Mouse (Mus musculus) T-helper 17 cell (primary cell): ENCODE data around the gene Polr3k.

Source experiments
- in situ Hi-C, 2 experiments: fragments of 300-600 bp; cut with MboI, MseI; formaldehyde crosslinking; loops; 1 replicate in 1 of 2; 2 replicates in 1 of 2; pipeline ENCODE4 v1.15.1; 2025; ENCODE audit warnings: high pct_unique_total_duplicates in 2 of 2

Polr3k gene

DNA sequence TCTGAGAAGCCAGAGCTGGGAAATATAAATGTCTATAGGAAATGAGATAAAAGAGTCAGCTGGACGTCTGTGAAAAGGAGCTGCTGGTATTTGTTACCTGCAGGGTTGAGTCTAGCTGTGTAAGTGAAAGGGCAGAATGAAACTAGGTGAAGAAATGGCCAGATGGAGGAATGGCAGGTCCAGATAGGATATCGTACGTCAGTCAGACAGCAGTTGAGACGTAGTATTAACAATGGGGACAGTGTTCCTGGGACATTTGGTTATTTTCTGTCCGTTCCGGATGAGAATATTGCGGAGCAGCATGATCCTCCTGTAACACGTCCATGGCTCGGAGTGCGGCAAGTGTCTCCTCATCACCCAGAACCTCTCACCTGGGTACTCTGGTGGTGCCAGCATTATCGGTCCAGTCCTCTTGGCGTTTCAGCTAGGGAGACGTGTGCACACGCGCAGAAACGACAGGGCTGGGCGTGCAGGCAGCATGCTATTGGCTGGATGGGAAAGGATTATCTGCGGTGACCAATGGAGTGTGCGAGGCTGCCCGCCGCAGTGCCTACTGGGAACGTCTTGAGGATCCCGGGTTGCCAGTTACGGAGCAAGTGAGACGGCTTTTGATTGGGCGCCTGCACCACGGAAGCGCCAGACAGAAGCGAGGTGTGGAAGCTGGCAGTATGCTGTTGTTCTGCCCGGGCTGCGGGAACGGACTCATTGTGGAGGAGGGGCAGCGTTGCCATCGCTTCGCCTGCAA, at the start of gene Polr3k:
Polr3k (plus strand) TSS at position 547 of the 745 bp plus-strand sequence.
- in situ Hi-C loops: loop anchor here in 1 of 2 experiments (10.0 kb wide), 1 partner anchor 179 kb away; the partner anchor contains the start of gene Tcea2

GRCm38 (mm10) chr2:181829032-181829650, 35.0 kb upstream of the Polr3k start:
- in situ Hi-C loops: no loop called here

- in situ Hi-C loops: no loop called here
Measured at GRCm38 (mm10) chr2:181832745-181833144, 31.4 kb upstream of the Polr3k start.

- in situ Hi-C loops: no loop called here
Measured at GRCm38 (mm10) chr2:181837372-181838292, 26.5 kb upstream of the Polr3k start, which contains the start of gene Pcmtd2. Pcmtd2 (plus strand) TSS chr2:181837854.

GRCm38 (mm10) chr2:181838293-181838680, 25.9 kb upstream of the Polr3k start:
- in situ Hi-C loops: no loop called here

DNA sequence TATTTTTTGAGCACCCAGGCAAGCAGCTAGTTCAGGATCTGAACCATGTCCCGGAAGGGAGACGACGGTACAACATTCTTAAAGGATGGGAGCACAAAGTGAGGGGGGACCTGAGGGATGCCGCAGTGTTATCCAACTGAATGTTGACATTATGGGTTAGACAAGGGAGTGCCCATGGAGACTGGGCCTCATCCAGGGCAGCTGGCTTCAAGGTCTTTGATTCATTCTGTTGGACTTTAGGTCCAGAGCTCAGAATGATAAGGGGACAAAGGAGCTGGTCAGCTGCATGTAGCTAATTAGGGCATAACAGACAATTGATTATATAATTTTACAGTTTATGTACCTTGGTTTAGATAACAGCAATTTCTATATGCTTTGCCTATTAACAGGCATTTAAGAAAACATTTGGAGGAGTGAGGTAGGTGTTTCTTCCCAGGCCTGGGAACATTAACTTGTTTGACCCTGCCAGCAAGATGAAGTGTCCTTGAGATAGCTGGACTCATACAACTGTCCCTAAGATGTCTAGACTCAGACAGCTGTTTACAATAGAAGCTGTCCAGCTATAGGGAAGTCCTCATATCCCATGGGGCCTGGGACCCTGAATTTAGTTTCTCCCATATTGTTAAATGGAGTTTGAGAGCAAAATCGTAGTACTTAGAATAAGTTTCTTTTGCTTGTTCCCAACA, 18.3 kb upstream of the Polr3k start:
- in situ Hi-C loops: no loop called here

- in situ Hi-C loops: loop anchor here in 1 of 2 experiments (10.0 kb wide), 1 partner anchor 180 kb away; the partner anchor contains the start of gene Tcea2
Measured at GRCm38 (mm10) chr2:181864536-181864860, 361 bp downstream of the Polr3k start.

GRCm38 (mm10) chr2:181866931-181867330, 2.8 kb downstream of the Polr3k start:
- in situ Hi-C loops: loop anchor here in 1 of 2 experiments (10.0 kb wide), 1 partner anchor 182 kb away; the partner anchor contains the start of gene Tcea2

- in situ Hi-C loops: no loop called here
Measured at GRCm38 (mm10) chr2:181871039-181871438, 6.9 kb downstream of the Polr3k start.

GRCm38 (mm10) chr2:181878903-181879302, 14.8 kb downstream of the Polr3k start:
- in situ Hi-C loops: no loop called here

- in situ Hi-C loops: no loop called here
Measured at GRCm38 (mm10) chr2:181883022-181883749, 19.0 kb downstream of the Polr3k start.

DNA sequence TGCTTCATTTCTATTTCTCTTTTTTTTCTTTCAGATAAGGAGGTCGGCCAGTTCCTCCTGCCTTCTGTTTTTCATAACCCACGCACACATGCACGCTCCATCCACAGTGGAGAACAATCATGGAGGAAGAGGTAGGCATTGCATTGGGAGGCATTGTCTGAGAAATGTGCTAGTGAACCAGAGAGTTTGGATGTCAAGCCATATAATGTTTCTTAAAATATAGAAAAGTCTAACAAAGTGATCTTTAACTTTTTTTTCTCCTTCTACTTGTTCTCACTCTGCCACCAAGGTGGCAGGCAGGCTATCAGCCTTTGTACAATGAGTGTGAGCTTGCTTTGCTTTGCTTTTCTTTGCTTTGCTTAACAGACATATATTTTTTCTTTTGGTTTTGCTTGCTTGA, 53.7 kb downstream of the Polr3k start:
- in situ Hi-C loops: no loop called here

GRCm38 (mm10) chr2:181918501-181918900, 54.4 kb downstream of the Polr3k start:
- in situ Hi-C loops: no loop called here
